Mouse (Mus musculus): ENCODE measurements around the gene Cgn. TPM values are rescaled to one million over a fixed set of nuclear protein-coding genes. Genes with fewer than 3 reads are reported as not detected.

Cgn gene
- 0.73 and 2.1 TPM in 2 replicates for polyA plus RNA-seq (2021; fragmentation: Nextera tagmentation)
- long read RNA-seq, experiment 1, partial matches to known transcripts, result 2 of 2 reads
- long read RNA-seq, experiment 1, other reads (novel, unspliced or antisense), result 0 of 2 reads
- long read RNA-seq, experiment 2, partial matches to known transcripts, result 1 of 5 reads
- long read RNA-seq, experiment 2, other reads (novel, unspliced or antisense), result 3 of 5 reads

DNA sequence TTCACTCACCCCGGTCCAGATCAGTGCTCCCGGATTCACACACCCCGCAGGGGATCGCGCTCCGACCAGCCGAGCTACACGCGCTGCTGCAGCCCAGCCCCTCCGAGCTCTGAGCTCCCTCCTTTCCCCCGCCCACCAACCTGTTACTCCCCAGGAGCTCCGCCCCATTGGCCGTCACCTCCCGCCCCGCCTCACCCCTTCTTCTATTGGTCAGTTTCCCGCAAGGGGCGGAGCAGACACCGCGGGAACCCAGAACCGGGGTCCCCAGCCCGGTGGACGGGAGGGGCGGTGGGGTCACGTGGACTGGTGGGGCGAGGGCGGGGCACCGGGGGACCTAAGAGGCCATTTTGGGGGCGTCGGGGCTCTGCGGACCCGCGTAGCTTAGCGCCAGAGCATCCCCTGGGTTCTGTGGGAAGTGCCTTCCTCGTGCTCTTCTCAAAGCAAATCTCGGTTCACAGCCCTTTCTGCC, at the start of gene Cgn:
Gene Cgn (minus strand): TSS at position 126 of the 469 bp plus-strand sequence.

Other genes starting within 250 kb of the Cgn start
- gene Snx27, start 203.8 kb downstream of the Cgn start, polyA plus RNA-seq (2021; fragmentation: Nextera tagmentation), result 33.7 TPM in 2 replicates
- gene Gm10972, start 143.4 kb downstream of the Cgn start, polyA plus RNA-seq (2021; fragmentation: Nextera tagmentation), result not detected in 2 replicates
- 0.85 and 2.0 TPM in 2 replicates for gene Tuft1, start 127.6 kb downstream of the Cgn start, polyA plus RNA-seq (2021; fragmentation: Nextera tagmentation)
- gene Selenbp2, start 92.9 kb downstream of the Cgn start, polyA plus RNA-seq (2021; fragmentation: Nextera tagmentation), result 0.59 TPM in 1 of 2 replicates, not detected in the other
- 5.5 and 5.9 TPM in 2 replicates for gene Pogz, start 51.1 kb upstream of the Cgn start, polyA plus RNA-seq (2021; fragmentation: Nextera tagmentation)
- 181 and 189 TPM in 2 replicates for gene Psmb4, start 100.5 kb upstream of the Cgn start, polyA plus RNA-seq (2021; fragmentation: Nextera tagmentation)
- gene Selenbp1, start 146.6 kb upstream of the Cgn start, polyA plus RNA-seq (2021; fragmentation: Nextera tagmentation), result 36.6 and 38.5 TPM in 2 replicates
- gene Rfx5, start 167.6 kb upstream of the Cgn start, polyA plus RNA-seq (2021; fragmentation: Nextera tagmentation), result 2.5 and 2.6 TPM in 2 replicates
- 9.2 and 10.6 TPM in 2 replicates for gene Pi4kb, start 188.2 kb upstream of the Cgn start, polyA plus RNA-seq (2021; fragmentation: Nextera tagmentation)
- 4.8 and 5.7 TPM in 2 replicates for gene Zfp687, start 229.0 kb upstream of the Cgn start, polyA plus RNA-seq (2021; fragmentation: Nextera tagmentation)

Measured in layer of hippocampus, adult 6 months (tissue).